Mouse (Mus musculus): ENCODE results near the gene Sipa1l3.

Gene Sipa1l3

DNA sequence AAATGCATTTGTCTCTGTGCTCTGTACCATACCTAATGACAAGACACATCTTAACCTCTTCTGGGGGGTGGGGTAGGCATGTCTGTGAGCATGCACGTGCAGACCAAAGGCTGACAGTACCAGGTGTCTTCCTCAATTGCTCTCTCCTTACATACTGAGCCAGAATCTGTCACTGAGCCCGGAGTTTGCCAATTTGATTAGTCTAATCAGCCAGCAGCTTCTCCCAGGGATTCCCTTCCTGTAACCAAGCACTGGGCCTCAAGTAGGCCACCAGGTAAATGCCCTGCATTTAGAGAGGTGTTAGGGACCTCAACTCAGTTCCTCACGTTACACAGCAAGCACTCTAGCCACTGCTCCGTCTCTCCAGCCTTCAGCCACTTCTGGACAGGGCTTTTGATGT is 38.3 kb downstream of the Sipa1l3 start:
- no peak for DNase-seq (ENCODE audit: low spot score in 2 of 2)

DNA sequence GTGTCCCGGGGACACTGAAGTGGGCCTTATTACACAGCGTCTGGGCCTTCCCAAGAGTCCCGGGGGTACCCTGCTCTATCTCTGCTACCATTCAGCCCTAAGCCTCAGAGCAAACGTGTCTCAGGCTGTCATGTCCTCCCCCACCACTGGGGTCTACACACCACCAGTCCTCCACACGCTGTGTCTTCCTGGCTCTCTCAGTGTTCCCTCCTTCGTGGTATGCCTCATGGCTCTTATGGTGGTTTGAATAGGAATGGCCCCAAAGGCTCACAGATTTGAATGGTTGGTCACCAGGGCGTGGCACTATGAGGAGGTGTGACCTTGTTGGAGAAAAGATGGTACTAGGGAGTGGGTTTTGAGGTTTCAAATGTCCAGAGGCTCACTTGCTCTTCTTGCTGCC is 43.4 kb downstream of the Sipa1l3 start:
- DNase-seq (ENCODE audit: low spot score in 2 of 2) = no peak

DNA sequence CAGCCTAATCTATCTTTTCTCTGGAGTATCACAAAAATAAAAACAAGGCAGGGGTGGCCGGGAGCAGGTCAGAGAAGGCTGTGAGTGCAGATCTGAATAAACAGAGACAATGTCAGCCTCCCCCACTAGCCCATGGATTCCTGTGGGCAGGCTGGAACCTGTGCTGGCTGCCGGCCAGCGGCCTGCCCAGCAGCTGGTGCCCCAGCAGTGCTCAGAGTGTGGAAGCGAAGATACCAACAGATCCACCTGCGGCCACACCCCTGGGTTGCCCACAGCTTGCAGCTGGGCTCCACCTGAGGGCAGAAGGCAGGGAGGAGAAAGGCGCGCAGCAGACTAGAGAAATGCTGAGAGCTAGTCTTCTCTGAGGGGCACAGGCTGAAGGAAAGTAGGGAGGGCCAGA is 47.1 kb downstream of the Sipa1l3 start:
- DNase-seq (ENCODE audit: low spot score in 2 of 2) = no peak

DNA sequence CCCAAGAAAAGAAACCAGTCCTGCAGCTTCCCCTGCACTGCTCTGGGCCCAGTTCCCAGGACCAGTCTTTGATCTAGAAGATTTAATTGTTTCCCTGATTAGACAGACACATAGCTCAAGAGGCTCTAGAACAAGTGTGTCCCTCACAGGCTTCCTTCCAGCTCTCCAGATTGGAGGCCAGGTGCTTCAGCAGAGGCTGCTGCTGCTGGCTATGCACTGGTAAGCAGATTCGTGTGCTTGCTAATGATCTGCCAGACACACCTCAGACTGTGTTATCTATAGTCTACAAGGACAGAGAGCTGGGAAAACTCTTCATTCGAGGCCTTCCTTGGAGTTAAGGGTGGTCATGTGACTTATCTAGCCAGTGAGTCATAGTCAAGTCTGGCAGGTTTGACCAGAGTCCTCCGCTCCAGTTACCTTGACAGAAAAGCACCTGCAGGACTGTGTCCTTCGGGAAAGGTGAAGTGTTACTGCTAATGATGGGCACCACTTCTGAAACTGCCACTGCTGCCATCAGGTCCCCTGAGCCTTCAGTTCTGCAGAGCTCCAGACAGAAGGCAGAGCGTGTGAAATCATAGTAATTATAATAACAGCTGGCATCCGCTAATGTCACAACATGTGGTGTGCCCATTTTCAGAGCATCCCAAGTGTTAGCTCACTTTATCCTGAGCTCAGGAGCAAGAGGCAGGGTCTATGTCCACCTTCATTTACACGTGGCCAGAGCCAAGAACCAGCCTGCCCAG is 48.7 kb downstream of the Sipa1l3 start:
- no peak for DNase-seq (ENCODE audit: low spot score in 2 of 2)

DNA sequence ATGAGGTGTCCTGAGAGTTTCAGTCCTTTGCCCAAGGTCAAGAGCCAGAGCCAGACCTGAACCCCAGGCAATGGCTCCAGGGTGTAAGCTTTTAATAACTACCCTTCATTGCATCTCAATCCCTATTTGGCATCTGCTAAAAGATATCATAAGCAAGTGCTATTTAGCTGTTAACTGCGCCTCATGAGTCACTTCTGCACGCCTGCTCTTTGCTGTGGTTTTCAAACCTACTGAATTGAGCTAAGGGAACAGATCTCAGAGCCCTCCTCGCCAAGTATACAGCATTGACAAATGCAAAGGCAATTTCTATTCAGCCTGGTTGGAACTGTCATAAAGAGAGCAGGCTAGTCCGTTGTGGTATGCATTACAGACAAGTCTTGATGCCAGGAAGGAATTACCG is 49.8 kb downstream of the Sipa1l3 start:
- no peak for DNase-seq (ENCODE audit: low spot score in 2 of 2)

DNA sequence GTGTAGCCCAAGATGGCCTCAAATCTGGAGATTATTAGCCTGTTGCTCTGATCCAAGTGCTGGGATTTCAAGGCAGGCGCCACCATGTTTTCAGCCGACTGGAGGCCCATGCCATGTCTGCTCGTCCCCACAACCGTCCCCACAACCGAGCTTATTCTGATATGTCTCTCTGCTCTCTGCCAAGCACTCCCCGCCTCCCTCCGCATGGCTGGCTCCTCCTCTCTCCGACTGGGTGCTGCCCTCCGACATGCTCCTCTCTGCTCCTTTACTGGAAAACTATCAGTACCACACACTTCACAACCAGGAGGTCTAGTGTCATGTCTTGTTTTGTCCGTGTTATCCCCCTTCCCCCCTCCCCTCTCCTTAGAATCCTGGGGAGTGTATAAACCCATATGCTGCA is 51.9 kb downstream of the Sipa1l3 start:
- no peak for DNase-seq (ENCODE audit: low spot score in 2 of 2)

DNA sequence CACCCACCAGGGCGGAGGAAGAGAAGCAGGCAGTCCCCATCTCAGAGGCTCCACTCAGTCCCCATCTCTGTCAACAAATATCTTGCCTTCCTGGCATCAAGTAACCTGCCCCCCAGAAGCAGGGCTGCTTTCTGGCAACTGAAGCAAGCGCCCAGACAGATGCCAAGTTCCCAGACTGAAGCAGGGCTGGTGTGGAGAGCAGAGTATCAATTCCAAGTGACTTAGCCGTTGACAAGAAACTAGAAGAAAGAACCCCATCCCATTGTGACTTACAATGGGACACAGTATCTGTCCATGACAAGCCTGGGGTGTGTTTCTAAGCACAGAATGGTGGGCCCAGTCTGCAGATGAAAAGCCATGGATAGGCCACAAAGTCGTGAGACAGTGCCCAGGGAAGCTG is 52.7 kb downstream of the Sipa1l3 start:
- no peak for DNase-seq (ENCODE audit: low spot score in 2 of 2)

DNA sequence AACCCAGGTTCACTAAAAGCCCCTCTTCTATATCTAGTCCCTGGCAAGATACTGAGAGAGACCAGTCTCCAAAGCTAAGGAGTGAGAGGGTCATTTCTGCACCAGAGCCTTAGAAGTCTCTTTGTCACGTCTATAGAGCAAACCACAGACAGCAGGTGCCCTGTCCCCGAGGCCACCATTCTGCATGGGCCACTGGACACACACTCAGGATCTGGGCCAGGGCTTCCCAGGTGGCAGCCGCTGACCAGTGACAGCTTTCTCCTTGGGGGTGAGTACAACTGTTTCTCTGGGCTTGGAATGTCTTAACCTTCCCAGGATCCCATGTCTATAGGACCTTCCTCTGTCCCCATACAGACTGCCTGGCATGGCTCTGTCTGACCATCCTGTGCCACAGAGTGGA is 55.6 kb downstream of the Sipa1l3 start:
- DNase-seq (ENCODE audit: low spot score in 2 of 2) = no peak

DNA sequence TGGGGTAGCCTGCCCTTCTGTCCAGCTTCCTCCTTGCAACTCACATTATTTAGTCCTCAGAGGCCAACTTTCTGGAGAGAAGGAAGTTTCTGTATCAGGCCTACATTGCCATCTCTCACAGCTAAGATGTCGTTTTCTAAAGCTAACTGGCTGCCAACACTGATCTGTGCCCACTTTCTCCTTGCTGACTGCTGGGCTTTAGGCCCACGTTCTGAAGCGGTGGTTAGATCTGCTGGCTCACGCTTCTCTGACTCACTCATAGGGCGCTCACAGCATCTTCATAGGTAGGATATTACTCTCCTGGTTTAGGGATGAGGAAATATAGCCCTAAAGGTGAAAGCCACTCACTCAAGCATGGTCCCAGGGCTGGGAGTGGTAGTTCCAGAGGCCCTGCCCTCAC is 56.3 kb downstream of the Sipa1l3 start:
- DNase-seq (ENCODE audit: low spot score in 2 of 2) = no peak

DNA sequence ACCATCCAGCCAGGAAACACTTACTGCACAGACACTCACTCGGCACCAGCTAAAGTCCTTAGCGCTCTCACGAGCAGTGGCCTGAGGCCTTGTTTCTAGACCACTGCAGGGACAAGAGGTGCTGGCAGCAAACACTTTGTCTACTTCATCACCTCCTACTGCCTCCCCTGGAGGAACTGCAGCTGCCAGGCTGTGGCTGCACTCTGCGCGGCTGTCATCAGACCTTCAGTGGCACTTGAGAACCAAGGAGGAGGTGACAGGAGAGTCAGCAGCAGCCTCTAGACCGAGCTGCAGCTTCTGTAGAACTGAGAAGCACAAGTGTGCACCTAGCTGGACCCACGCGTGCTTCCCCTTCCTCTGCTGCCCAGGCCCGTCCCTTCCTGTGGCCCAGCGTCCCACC is 56.9 kb downstream of the Sipa1l3 start:
- no peak for DNase-seq (ENCODE audit: low spot score in 2 of 2)

DNA sequence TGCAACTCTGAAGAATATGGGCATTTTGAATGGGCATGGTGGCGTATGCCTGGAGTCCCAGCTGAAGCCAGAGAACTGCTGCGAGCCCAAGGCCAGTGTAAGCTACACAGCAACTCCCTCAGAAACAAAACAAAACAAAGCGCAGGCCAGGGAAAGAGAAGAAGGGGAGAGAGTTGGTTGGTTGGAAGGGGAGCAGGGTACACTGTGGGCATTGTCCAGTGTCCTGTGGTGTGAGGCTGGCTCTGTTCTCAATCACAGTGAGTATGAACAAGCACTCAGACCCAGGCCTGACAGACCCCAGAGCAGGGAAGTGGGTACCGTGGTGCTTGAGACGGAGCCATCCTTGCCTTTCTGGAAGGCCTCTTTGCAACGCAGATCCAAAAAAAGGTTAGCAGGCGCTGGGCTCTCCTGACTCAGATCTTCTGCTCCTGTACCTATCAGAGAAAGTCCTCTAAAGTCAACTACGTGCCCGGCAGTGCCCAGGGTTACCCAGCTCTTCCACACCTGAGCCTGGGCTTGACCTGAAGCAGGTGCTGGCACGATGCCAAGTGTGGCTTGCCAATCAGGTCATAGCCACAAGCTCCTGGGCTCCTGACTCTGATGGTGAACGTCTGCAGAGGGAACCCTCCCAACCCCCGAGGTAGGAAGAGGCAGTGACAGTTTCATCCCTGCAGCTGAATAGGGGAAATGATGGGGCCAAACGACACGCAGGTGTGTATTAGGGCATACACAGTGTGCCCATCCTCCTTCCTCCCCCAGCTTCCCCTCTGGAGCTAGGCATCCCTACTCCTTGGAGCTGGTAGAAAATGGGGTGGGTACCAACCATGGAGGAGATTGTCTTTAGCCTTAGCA is 59.3 kb downstream of the Sipa1l3 start:
- DNase-seq (ENCODE audit: low spot score in 2 of 2) = no peak

DNA sequence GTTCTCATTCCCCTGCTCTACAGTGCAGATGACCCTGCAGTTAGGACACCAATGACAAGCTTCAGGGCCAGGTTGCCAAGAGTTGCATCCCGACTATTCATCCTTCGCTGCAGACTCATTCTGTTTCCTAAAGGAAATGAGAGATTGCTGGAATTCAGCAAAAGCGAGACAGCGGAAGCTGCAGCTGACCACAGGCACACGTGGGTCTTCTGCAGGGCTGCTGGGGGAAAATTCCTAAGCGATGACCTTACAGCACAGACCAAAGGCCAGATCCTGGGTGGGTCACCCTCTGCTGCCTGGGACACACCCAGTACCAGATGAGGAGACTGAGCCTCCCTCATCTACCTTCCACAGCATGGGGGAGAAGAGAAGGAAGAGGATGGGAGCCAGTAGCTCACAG is 60.7 kb downstream of the Sipa1l3 start:
- no peak for DNase-seq (ENCODE audit: low spot score in 2 of 2)

DNA sequence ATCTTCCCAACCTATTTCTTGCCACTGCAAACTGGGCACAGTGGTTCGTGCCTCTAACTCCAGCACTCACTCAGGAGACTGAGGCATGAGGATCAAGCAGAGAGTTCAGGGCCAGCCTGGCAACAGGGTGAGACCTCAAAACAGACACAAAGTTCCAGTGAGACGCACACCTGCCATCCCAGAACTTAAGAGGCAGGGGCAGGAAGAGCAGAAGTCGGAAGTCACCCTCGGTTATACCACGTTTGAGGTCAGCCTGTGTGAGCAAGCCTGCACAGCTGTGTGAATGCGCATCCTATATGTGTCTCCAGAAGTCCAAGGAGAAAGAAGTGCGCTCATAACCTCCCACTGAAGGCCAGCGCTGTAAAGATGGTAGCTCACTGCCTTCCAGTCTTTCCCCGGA is 61.7 kb downstream of the Sipa1l3 start:
- DNase-seq (ENCODE audit: low spot score in 2 of 2) = no peak

DNA sequence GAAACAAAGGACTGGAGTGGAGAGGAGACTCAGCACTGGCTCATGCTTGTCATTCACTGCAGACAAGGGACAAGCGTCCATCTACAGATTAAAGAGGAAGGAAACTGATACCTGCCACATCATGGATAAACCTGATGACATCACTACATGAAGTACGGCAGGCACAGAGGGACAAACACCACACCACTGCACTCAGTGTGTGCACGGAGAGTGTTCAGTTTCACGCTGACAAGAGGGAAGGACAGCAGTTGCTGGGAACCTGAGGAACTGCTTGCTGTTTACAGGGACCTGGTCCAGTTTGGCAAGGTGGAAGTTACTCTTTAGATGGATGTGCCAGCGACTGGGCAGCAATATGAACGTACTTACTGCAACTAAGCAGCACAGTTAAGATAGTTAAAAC is 62.9 kb downstream of the Sipa1l3 start:
- no peak for DNase-seq (ENCODE audit: low spot score in 2 of 2)

DNA sequence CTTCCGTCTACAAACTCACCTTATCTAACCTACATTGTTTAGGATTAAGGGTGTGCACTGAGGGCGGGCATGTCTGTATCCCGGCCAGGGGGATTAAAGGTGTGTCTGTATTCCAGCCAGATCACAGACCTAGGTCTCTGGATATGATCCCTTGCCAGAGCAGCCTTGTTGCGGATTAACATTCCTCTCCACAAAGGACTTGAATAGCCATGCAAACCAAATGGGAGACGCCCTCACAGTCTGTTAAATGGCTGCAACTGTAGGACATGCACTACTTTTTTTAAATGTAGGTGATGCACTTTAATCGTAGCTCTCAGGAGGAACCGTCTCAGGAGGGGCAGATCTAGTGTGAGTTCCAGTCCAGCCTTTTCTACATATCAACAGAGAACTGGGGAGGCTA is 63.5 kb downstream of the Sipa1l3 start:
- DNase-seq (ENCODE audit: low spot score in 2 of 2) = no peak

DNA sequence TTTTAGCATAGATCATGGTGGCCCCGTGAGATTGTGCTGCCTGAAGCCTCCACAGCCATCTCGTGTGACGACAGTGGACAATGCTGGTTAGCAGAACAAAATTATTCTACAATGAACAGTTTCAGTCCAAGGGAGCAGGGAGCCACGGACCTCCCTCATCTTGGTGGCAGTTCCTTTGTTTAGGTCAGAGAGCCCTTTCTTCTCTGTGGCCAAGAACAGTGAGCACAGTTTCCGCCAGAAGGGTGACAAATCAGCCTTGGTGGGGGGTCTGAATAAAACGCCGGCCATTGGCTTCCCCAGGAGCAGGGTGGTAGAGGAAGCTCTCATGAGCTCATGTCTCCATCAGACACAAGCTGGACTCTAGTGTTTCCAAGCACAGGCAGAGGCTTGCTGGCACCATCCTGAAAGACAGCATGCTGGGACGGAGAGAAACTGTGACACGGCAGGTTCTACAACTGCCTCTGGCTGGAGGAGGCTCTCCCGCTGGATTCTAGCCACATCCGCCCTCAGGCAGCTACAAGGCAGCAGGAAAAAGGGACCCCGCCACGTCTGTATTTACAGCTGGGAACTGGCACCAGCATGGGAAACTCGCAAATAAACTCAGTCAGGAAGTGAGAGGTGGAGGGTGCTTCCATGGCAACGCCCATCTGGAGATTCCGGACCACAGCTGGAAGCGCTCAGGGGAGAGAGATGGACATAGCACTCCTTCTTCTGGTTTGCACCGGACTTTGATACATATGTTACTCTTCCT is 65.3 kb downstream of the Sipa1l3 start:
- peak; percentile 40 to 48 for DNase-seq (ENCODE audit: low spot score in 2 of 2)

DNA sequence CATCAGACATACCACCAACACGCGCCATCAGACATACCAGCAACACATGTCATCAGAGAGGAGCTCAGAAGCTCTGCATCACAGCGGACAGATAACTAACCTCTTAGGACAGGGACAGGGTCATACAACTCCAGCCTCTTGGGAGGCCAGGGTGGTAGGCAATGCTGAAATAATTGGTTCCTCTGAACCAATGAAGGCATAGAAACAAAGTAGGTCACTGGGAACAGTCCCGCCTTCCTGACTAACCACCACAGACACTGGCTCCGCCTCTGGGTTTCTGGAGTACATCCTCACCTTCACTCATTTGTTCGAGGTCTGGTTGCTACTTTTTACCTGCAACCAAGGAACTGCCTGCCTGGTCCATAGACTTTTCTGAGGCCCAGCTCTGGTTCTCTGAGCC is 66.1 kb downstream of the Sipa1l3 start:
- DNase-seq (ENCODE audit: low spot score in 2 of 2) = no peak

DNA sequence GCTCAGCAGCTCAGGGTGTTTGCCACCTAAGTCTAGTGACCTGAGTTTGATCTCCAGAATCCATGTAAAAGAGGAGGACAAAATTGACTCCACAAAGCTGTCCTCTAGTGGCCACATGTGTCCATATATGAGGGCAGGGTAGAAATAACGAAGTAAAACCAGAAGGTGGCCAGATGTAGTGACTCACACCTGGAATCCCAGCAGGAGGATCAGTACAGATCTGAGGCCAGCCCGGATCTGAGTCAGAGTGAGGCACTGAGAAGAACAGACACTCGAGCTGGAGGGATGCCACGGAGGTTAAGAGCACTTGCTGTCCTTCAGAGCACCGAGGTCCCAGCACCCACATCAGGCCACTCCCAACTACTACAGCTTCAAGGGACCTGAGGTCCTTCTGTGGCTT is 68.3 kb downstream of the Sipa1l3 start:
- no peak for DNase-seq (ENCODE audit: low spot score in 2 of 2)

DNA sequence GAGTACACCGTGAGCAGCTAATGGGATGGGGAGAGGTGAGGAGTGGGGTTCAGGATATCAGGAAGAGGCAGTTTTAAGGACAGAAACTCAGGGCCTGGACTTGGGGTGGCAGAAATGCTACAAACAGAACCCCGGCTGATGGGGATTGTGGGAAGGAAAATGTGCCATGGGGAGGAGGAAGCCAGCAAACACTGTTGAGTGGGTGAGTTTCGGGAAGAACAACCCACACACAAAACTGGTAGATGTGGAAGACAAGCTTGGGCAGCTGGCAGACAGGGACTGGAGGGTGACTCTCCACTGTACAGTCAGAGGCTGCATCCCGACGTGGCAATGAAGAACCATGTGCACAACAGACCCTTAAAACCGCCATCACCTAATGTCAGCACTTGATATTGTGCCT is 69.6 kb downstream of the Sipa1l3 start:
- DNase-seq (ENCODE audit: low spot score in 2 of 2) = peak in 1 of 2 experiments; percentile 54

DNA sequence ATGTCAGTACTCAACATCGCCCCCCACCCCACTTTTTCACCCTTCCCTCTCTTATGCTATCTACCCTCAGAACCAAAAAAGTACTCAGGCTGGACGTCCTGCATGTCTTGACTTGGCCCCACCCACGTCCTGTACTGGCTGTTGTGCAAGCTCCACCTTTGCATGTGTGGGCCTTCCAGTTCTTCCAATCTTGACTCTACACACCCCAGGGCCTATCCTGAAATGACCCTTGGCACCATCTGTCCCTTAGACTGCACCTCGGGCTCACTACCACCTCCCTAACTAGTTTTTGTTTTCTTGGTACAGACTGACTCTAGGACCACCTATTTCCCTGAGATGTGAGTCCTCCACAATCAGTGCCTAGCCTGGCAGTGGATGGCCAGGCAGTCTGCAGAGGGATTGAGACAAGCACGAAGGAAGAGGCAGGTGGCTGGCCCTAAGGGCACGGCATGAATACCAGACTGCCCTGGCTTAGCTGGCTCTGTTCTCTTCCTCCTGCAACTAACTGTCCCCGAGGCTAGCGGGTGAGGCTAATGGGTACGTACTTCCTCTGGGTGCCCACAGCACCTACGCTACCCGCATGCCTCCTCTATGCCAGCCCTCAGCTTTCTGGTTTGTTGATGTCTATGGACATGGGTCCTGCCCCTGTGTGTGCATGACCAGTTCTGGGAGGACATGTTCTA is 71.2 kb downstream of the Sipa1l3 start:
- DNase-seq (ENCODE audit: low spot score in 2 of 2) = no peak

DNA sequence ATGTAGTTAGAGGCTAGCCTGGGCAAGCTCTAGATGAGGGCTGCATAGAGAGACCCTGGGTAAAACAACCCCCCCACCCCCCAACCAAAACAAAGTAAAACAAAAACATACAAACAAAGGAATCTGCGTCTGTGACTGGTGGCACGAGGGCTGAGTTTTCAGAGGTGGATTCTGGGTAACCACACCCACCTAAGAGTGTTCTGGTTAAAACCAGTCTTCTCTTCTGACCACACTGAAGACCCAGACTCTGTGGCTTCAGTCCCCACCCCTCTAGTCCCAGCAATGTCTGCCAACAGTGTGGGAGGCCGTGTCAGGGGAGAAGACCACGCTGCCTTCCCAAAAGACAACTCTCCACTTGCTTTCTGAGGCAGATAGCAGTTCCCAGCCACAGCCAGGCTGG is 72.3 kb downstream of the Sipa1l3 start:
- DNase-seq (ENCODE audit: low spot score in 2 of 2) = no peak

DNA sequence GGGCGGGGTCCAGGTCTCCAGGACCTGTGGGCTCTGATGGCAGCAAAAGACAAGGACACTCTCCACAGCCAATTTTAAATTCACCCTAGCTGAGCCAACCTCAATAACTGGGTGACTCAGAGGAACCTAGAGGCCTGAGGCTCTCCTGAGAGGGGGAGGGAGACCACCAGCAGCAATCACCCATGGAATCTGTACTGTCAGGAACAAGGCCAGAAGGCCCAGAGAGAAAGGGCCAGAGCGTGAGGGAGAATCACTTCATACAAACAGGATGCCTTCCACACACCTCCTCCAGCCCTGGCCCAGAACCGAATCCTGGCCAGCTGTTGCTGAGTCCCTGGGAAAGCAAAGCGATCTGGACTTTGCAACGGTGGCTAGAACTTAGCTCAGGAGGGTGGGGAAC is 73.9 kb downstream of the Sipa1l3 start:
- DNase-seq (ENCODE audit: low spot score in 2 of 2) = no peak

Data from left cerebral cortex, adult 9 months (tissue).